Mouse (Mus musculus): Measurements from ENCODE around the gene Tbc1d17. TPM values are rescaled to one million over a fixed set of nuclear protein-coding genes. Genes with fewer than 3 reads are reported as not detected.

Tbc1d17 gene
- polyA plus RNA-seq, 1 experiment = 96.8 TPM

DNA sequence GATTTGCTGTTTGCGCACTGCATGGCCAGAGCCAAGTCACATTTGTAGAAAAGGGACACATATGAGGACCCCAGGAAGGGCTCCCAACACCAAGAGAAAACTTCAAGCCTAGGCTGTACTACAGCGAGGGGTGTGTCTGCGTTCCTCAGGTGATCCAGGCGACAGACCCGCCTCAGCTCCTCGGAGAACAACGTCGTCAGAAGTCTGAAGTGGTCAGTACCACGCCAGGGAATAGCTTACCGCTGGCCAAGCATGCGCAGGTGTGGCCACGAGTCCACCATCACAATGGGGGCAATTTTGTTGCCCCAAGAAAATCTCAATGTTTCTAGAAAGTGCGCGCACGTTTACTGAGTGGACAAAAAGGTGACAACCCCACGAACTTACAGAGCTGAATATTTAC is 19.6 kb upstream of the Tbc1d17 start:
- TF ChIP-seq POLR2A (IDR thresholded peaks at IDR 0.05; ENCODE audit: borderline replicate concordance, extremely low read depth, insufficient read depth, insufficient read length, poor library complexity, severe bottlenecking) (no peak), CTCF (IDR thresholded peaks at IDR 0.05; ENCODE audit: borderline replicate concordance, extremely low read depth, insufficient read depth, insufficient read length) (no peak)
- DNase-seq (ENCODE audit: low read depth) = no peak

DNA sequence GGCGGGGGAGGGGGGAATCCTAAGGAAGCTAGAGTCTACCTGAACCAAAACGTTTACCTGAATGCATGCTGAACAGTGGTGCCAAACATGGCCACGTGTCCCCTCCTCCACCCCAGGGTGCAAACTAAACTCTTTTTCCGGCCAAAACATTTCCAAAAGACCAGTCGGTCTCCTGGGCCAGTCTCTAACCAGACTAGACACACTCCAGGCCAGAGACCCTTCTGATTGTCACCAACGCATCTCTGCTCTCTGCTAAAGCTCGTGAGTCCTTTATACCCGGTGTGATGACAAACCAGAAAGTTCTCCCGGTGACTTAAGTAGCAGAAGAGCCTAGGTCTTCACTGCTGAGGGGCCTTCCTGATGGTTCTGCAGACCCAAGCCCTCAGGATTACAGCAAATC is 18.9 kb upstream of the Tbc1d17 start:
- no peak for DNase-seq (ENCODE audit: low read depth)
- TF ChIP-seq POLR2A (IDR thresholded peaks at IDR 0.05; ENCODE audit: borderline replicate concordance, extremely low read depth, insufficient read depth, insufficient read length, poor library complexity, severe bottlenecking) (no peak), CTCF (IDR thresholded peaks at IDR 0.05; ENCODE audit: borderline replicate concordance, extremely low read depth, insufficient read depth, insufficient read length) (no peak)

DNA sequence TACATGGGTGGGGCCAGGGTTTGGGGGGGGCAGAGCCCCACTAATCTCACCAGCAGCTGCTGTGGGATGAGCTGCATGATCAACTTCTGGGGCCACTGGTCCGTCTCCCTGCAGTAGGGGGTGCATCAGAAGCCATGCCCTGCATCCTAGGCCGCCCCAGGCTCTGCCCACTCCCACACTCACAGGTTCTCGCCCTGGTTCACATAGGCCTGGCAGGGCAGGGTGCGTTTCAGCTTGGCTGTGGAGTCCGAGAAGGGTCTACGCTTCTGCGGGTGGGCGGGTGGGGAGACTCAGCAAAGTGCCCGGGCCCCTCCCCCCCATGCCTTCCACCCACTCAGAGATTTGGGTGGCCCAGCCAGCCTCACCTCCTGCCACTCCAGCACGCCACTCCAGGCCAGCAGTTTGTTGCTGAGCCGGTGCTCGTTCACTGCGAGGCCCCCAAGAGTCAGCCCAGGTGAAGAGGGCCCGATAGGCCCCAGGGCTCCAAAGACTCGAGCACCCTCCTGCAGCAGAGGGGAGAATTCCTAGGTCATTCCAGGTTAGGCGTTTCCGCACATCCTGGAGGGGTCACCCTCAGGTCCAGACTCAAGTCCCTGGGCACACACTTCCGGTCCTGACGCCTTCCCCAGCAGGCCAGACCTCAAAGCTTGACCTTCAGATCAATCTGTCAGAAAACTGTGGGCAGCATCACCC is 18.3 kb upstream of the Tbc1d17 start:
- TF ChIP-seq POLR2A (IDR thresholded peaks at IDR 0.05; ENCODE audit: borderline replicate concordance, extremely low read depth, insufficient read depth, insufficient read length, poor library complexity, severe bottlenecking) (no peak), CTCF (IDR thresholded peaks at IDR 0.05; ENCODE audit: borderline replicate concordance, extremely low read depth, insufficient read depth, insufficient read length) (no peak)
- no peak for DNase-seq (ENCODE audit: low read depth)

DNA sequence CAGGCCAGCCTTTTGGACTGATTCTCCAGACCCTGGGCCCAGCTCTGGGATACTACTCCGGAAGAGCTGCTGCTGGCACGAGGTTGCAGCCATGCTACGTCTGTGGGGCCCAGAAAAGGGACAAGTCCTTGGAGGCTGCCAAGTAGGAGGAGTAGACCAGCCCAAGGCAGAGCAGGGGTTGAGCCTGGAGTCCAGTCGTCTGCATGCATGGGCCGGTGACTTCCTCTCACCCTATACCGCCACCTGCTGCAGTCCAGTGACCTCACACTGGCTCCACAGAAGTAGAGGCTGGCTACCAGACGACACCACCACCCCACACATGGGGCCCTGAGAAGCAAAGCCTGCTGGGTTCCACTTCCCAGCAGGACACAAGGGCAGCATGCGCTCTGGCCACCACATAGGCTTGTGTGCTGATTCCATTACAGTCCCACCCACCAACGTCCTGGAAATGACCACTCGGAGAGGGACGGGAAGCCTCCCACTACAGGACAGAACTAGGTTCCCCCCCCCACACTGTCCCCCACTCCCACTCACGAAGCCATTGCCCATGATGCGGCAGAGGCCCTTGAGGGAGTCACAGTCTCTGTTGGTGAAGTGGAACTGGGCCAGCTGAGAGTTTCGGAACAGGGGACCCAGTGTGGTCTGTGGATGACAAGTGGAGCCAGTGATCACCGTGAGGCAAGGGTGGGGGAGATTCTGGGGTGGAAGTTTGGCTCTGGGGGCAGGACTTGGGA is 17.6 kb upstream of the Tbc1d17 start:
- DNase-seq (ENCODE audit: low read depth) = peak; percentile 73
- TF ChIP-seq CTCF (IDR thresholded peaks at IDR 0.05; ENCODE audit: borderline replicate concordance, extremely low read depth, insufficient read depth, insufficient read length) (no peak), POLR2A (IDR thresholded peaks at IDR 0.05; ENCODE audit: borderline replicate concordance, extremely low read depth, insufficient read depth, insufficient read length, poor library complexity, severe bottlenecking) (no peak)

DNA sequence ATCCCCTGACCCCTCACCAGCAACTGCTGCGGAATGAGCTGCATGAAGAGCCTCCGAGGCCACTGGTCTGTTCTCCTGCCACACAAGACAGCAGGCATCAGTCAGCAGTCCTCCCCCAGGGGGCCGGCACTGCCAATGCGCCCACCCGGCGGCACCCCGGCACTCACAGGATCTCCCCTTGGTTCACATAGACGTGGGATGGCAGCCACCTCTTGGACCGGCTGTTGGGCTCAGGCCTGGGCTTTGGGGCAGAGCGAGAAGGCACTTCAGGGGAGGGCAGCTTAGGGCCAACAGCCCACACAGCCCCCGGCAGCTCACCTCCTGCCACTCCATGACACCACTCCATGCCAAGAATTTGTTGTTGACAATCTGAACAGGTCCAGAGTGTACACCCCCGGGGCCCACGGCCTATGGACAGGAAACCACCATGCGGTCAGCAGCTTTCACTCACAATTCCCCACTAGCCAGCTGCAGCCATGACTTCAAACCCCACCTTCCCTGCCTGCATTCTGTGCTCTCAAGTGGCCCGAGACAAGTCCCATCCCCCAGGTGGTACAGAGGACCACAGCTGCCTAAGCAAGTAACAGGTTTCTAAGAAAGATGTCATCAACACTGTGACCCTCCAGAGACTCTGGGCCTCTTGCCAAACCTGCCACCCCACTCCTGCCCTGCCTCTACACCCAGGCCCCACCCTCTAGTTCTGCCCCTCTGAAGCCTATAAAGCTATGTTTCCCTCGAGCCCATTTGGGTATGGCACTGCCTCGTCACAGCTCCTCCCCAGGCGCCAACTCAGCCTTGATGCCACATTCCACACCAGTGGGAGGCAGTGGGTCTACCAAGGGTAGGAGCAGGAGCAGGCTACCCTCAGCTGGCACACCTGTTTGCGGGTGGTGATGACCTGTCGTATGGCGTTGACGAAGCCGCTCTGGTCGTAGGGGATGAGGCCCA is 16.0 kb upstream of the Tbc1d17 start:
- TF ChIP-seq CTCF (IDR thresholded peaks at IDR 0.05; ENCODE audit: borderline replicate concordance, extremely low read depth, insufficient read depth, insufficient read length) = no peak
- TF ChIP-seq POLR2A (IDR thresholded peaks at IDR 0.05; ENCODE audit: borderline replicate concordance, extremely low read depth, insufficient read depth, insufficient read length, poor library complexity, severe bottlenecking) = no peak
- DNase-seq (ENCODE audit: low read depth) = no peak

DNA sequence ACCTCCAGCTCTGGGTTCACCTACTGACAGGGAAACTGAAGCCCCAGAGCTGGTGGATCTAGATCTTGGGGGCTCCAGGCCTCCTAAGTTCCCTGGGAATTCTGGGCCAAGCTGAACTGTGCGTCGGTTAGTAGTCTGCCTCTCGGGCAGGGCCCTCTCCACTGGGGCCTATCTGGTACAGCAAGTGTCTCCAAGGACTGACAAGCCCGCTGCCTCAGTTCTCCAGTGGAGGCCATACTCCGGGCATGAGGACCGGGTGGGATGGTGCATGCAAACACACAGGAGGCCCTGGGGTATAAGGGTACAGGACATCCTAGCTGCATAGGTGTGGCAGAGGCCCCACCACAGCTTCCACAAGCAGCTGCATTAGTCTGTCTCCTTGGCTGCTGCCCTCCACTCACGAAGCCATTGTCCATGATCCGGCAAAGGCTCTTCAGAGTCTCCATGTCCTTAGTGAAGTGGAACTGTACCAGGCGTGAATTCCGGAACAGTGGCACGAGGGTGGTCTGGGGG is 15.2 kb upstream of the Tbc1d17 start:
- TF ChIP-seq POLR2A (IDR thresholded peaks at IDR 0.05; ENCODE audit: borderline replicate concordance, extremely low read depth, insufficient read depth, insufficient read length, poor library complexity, severe bottlenecking) = no peak
- no peak for TF ChIP-seq CTCF (IDR thresholded peaks at IDR 0.05; ENCODE audit: borderline replicate concordance, extremely low read depth, insufficient read depth, insufficient read length)

DNA sequence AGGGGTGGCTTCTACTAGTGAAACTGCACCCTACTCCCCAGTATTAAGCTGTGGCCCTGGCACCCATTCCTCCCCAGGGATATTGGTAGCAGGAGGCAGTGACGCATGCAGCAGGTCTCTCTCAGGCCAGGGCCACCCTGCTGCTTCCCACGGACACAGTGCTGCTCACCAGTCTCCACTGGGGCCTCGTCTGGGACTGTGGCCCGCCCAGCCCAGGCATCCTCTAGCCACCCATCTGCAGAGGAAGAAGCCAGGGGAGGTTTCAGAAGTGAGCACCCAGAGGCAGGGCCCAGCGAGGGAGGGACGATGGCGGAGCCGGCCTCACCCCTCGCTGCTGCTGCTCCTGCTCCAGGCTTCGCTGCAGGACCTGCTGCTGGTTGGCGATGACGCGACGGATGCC is 14.3 kb upstream of the Tbc1d17 start:
- no peak for TF ChIP-seq CTCF (IDR thresholded peaks at IDR 0.05; ENCODE audit: borderline replicate concordance, extremely low read depth, insufficient read depth, insufficient read length)
- TF ChIP-seq POLR2A (IDR thresholded peaks at IDR 0.05; ENCODE audit: borderline replicate concordance, extremely low read depth, insufficient read depth, insufficient read length, poor library complexity, severe bottlenecking) = no peak
- DNase-seq (ENCODE audit: low read depth) = no peak

More for the DNA sequence above, 15.2 kb upstream of the Tbc1d17 start:
- no peak for DNase-seq (ENCODE audit: low read depth)

DNA sequence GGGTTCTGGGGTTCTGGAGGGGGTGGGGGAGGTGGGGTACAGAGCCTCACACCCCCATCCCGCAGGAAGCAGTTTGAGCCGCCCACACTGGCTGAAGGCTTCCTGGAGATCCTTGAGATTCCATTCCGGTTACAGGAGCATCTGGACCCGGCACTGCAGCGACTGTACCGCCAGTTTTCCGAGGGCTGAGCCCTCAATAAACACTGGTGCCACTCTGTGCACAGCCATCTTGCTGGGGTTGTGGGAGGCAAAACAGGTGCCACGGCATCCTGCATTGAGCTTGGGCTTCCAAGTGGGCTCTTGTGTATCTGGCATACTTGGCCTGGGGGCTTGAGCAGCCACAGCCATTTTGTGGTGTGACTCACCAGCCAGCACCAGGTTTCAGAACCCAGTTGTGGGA is 13.6 kb upstream of the Tbc1d17 start:
- TF ChIP-seq POLR2A (IDR thresholded peaks at IDR 0.05; ENCODE audit: borderline replicate concordance, extremely low read depth, insufficient read depth, insufficient read length, poor library complexity, severe bottlenecking) (no peak), CTCF (IDR thresholded peaks at IDR 0.05; ENCODE audit: borderline replicate concordance, extremely low read depth, insufficient read depth, insufficient read length) (no peak)
- no peak for DNase-seq (ENCODE audit: low read depth)

DNA sequence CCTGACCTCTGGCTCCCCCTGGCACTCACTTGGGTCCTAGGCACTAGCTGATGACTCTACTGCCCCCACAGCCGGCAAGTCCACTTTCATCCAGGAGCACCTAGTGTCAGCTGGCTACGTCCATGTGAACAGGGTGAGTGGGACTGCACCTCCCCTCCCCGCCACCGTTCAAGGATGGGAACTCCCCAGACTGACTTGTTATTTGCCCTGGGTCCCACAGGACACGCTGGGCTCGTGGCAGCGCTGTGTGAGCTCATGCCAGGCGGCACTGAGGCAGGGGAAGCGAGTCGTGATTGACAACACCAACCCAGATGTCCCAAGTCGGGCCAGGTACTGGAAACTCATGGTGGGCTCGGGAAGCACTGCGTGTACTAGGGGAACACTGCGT is 12.5 kb upstream of the Tbc1d17 start:
- DNase-seq (ENCODE audit: low read depth) = no peak
- TF ChIP-seq POLR2A (IDR thresholded peaks at IDR 0.05; ENCODE audit: borderline replicate concordance, extremely low read depth, insufficient read depth, insufficient read length, poor library complexity, severe bottlenecking) = no peak
- TF ChIP-seq CTCF (IDR thresholded peaks at IDR 0.05; ENCODE audit: borderline replicate concordance, extremely low read depth, insufficient read depth, insufficient read length) = no peak

DNA sequence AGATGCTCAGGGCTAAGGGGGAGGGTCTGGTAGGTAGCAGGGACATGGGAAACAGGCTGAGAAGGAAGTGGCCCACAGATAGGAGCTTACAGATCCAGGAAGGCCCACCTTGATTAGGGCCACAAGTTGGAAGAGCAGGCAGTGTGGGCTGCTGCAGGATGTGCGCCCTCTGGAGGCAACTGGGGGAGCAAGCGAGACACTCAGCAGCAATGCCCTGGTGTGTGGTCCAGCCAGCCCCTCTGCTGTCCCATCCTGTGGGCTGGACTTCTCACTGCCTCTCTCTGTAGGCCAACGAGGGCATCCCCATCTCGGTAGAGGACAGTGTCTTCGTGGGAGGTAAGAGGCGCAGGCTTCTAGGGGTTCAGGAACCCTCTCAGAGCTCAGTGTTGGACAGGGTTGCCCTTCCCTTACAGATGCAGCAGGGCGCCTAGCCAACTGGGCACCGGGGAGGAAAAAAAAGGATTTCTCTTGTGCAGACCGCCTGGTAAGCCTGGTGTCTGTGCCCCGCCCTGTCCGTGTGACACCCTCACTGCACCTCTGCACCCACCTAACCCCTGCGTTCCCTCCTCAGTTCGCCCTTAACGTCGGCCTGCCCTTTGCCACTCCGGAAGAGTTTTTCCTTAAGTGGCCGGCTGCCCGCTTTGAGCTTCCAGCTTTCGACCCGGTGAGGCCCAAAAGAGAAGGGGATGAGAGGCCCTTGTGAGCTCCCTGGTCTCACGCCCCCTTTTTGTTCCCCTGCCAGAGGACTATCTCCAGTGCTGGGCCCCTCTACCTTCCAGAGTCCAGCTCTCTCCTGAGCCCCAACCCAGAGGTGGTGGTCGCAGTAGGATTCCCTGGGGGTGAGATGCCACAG is 11.9 kb upstream of the Tbc1d17 start:
- TF ChIP-seq POLR2A (IDR thresholded peaks at IDR 0.05; ENCODE audit: borderline replicate concordance, extremely low read depth, insufficient read depth, insufficient read length, poor library complexity, severe bottlenecking) = no peak
- peak; percentile 93 for TF ChIP-seq CTCF (IDR thresholded peaks at IDR 0.05; ENCODE audit: borderline replicate concordance, extremely low read depth, insufficient read depth, insufficient read length)
- DNase-seq (ENCODE audit: low read depth) = peak; percentile 73

Measured in brain, embryonic 14.5 days (tissue).